Mouse (Mus musculus) embryonic facial prominence, embryonic 14.5 days (tissue): ENCODE measurements around the gene Dock4. TPM values are rescaled to one million over a fixed set of nuclear protein-coding genes. Genes with fewer than 3 reads are reported as not detected.
A peak's percentile ranks its signal among the peaks of the same experiment; 100 is the strongest.

Experiments
- ATAC-seq: fragments of 200-750 bp; cut with Nextera tagmentation; 2 replicates; pipeline ENCODE4 v1.8.0; 2017; ENCODE audit warnings: low read depth, moderate number of reproducible peaks, moderate TSS enrichment
- DNase-seq: peaks from one replicate; pipeline ENCODE4 v3.0.0-alpha.2; 2015; ENCODE audit warnings: low spot score
- H3K27ac ChIP-seq: fragments of 300-500 bp; sonication (generic); replicated peaks from 2 replicates; pipeline ENCODE4 v1.5.1; 2014; ENCODE audit warnings: low read depth, mild to moderate bottlenecking, low read length, moderate library complexity
- H3K27me3 ChIP-seq: fragments of 300-500 bp; sonication (generic); replicated peaks from 2 replicates; pipeline ENCODE4 v1.6.1; 2014; ENCODE audit warnings: low read length; ENCODE audit not compliant: control insufficient read depth, insufficient read depth
- H3K36me3 ChIP-seq: fragments of 300-500 bp; sonication (generic); 2 replicates; pipeline ENCODE4 v1.6.1; 2014; ENCODE audit warnings: low read length, mixed read lengths; ENCODE audit not compliant: control insufficient read depth, insufficient read depth
- H3K4me1 ChIP-seq: fragments of 300-500 bp; sonication (generic); 2 replicates; pipeline ENCODE4 v1.6.1; 2014; ENCODE audit warnings: antibody characterized with exemption, low read length; ENCODE audit not compliant: control insufficient read depth, insufficient read depth
- H3K4me2 ChIP-seq: fragments of 300-500 bp; sonication (generic); 2 replicates; pipeline ENCODE4 v1.6.1; 2014; ENCODE audit warnings: low read depth, mild to moderate bottlenecking, low read length, moderate library complexity, mixed read lengths
- H3K4me3 ChIP-seq: fragments of 300-500 bp; sonication (generic); 2 replicates; pipeline ENCODE4 v1.5.1; 2014; ENCODE audit warnings: low read depth, mild to moderate bottlenecking, low read length
- H3K9ac ChIP-seq: fragments of 300-500 bp; sonication (generic); 2 replicates; pipeline ENCODE4 v1.6.1; 2014; ENCODE audit warnings: low read depth, mild to moderate bottlenecking, low read length, moderate library complexity, mixed read lengths
- H3K9me3 ChIP-seq: fragments of 300-500 bp; sonication (generic); 2 replicates; pipeline ENCODE4 v1.6.1; 2016; ENCODE audit warnings: low read length; ENCODE audit not compliant: control insufficient read depth
- WGBS: fragments of 180-500 bp; shearing (Covaris S2); extraction: QIAGEN DNeasy Blood & Tissue Kit; methylation state at CpG from one replicate; pipeline ENCODE4 v1.1.7; 2014; 5-methylcytosine and 5-hydroxymethylcytosine counted together
- polyA plus RNA-seq: library from polyadenylated mRNA; unstranded; fragments of >200 nt; fragmentation: Nextera tagmentation; extraction: Ambion mirVana; gene quantifications from 2 replicates; pipeline ENCODE4 v1.2.1, GENCODE M21; 2014

Gene Dock4
- polyA plus RNA-seq, 1 experiment from 2014 or later = 9.2 TPM

DNA sequence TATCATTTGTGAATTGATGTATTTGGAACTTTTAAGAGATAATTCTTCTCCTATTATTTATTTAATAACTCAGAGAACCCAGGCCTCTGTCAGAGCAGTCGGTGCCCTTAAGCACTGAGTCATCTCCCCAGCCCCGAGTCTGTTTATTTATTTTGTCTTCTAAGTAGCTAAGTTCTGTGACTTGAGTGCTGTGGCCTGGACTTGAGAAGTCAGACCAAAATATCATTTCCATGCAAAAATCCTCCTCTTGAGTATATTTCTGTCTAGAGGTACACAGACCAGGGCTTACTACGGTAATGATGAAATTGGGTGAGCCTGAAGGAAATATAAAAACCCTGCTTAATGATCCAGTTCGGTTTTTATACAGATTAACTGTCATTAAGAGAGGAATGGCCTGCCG, 52.1 kb downstream of the Dock4 start:
- H3K9ac ChIP-seq = no peak overlapping the region
- H3K36me3 ChIP-seq = no peaks in the 10 kb centered on the region
- H3K27me3 ChIP-seq = no peaks in the 10 kb centered on the region
- WGBS = 55% methylated on average over 5 of the region's 5 CpGs
- DNase-seq = no peak
- no peak for ATAC-seq
- H3K9me3 ChIP-seq = no peaks in the 10 kb centered on the region
- peaks cover 17% of the 10 kb centered on the region; the same call in 1 of the 2 replicates for H3K4me1 ChIP-seq
- no peak overlapping the region for H3K27ac ChIP-seq
- H3K4me3 ChIP-seq = no peak overlapping the region
- H3K4me2 ChIP-seq = no peak overlapping the region

DNA sequence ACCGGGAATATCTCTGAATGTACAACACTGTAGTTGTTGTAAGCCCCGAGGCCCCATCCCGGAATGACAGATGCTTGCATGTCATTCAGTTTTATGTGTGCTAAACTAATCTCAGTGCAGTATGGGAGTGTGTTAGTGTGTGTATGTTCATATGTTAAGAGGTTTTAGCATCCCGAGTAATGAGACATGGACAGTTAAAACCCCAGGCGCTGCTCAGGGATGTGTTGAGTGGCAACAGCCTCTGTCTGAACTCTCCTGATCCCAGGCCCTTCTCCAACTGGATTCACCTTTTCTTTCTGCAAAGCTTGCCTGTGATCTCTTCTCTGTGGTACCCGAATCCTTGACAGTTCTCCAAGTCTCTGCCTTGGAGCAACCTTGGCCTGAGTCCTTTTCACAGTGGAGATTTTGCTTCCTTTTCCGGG, 52.5 kb downstream of the Dock4 start:
- Histone ChIP-seq H3K9me3 (no peaks in the 10 kb centered on the region), H3K27ac (no peak overlapping the region), H3K36me3 (no peaks in the 10 kb centered on the region), H3K4me2 (no peak overlapping the region), H3K4me3 (no peak overlapping the region), H3K4me1 (peaks cover 18% of the 10 kb centered on the region; the same call in 1 of the 2 replicates), H3K9ac (no peak overlapping the region), H3K27me3 (no peaks in the 10 kb centered on the region)
- ATAC-seq (no peak), DNase-seq (no peak)
- WGBS = 74% methylated on average over 7 of the region's 7 CpGs

DNA sequence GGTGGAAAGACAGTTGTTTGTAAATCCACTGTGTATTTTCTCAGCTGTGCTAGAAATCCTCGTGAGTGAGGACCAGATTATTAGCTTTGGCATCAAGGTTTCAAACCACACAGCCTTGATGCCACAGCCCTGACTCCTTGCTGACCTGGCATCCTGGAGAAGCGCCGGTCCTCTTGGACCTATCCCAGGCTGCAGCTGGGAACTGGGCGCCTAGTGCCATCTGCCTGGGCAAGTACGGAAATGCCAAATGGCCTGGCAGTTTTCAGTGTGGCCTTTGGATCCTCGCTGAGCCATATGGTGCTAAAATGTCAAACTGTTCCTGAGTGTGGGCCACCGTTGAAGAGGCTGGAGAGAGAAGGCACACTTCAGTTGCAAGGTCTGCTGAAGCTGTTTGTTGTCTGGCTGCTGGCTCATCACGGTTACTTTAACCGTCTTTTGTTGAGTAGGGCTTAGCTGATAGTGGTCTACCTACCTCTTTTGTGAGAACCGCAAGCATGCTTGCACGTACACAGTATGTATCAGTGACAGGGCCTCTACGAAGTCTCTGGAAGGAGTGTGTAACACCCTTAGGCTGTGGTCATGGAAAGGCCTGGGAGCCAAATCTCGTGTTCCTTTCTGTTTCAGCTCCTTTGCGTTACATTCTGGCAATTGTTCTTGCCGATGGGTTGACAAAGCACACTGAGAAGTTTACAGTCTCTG, 53.3 kb downstream of the Dock4 start:
- no peaks in the 10 kb centered on the region for H3K27me3 ChIP-seq
- no peak overlapping the region for H3K4me2 ChIP-seq
- WGBS = 59% methylated on average over 15 of the region's 15 CpGs

DNA sequence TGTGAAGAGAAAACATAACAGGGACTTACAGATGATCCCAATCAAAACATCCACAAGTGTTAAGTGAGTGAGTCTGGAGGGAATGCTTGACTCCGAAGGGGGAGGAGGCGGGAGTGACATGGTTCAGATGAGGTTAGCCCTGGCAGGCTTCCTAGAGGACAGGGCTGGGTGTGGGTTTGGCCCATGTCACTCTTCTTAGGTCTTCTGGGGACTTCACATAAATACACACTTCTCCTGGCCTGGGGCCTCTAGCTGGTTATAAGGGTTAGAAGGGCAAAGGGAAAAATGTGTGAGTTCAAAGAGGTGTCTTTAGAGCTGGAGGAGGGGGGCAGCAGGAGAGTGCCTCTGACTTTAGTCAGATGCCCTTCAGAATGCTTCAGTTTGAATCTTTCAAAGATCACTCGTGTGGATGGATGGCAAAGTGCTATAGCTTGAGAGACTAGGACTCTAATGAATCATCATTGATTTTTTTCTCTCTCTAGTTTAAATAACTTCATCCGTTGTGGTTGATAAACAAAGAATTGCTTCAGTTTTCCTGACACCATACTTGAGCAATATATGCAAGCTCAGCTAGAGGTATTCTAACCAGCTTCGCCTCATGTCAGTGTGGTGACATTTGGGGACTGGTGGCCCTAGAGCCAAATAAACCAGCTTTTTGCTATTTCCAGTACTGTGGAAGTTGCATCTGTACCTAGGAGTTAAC, 54.0 kb downstream of the Dock4 start:
- Histone ChIP-seq H3K27me3 (no peaks in the 10 kb centered on the region), H3K4me1 (peaks cover 26% of the 10 kb centered on the region; the same call in 1 of the 2 replicates), H3K4me2 (no peak overlapping the region), H3K9me3 (no peaks in the 10 kb centered on the region), H3K36me3 (no peaks in the 10 kb centered on the region), H3K27ac (no peak overlapping the region), H3K4me3 (no peak overlapping the region), H3K9ac (no peak overlapping the region)
- ATAC-seq (peak; percentile 67; the same call in 1 of the 2 replicates), DNase-seq (peak; percentile 47)
- WGBS = 45% methylated on average over 5 of the region's 5 CpGs

More for the DNA sequence above, 53.3 kb downstream of the Dock4 start:
- DNase-seq = no peak
- H3K36me3 ChIP-seq = no peaks in the 10 kb centered on the region
- no peak overlapping the region for H3K27ac ChIP-seq
- no peaks in the 10 kb centered on the region for H3K9me3 ChIP-seq
- H3K4me1 ChIP-seq = peaks cover 21% of the 10 kb centered on the region; the same call in 1 of the 2 replicates
- no peak overlapping the region for H3K9ac ChIP-seq
- peak; percentile 37; the same call in 1 of the 2 replicates for ATAC-seq
- no peak overlapping the region for H3K4me3 ChIP-seq

DNA sequence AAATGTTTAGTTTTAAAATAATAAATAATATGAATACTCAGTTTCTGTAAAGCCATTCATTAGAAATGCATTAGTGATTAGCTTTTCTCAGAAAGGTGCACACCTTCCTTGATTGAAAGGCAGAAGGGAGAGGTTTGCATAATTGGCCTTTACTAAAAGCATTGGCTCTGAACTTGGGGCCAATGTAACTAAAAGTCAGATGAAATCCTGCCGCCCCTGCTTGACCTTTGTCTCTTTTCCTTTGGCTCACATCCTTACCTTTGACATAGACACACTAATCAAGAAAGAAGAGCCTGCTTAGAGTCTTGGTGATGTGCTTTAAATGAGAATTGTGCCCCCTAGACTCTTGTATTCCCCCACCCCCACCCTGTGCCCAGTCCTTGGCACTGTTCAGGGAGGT, 55.4 kb downstream of the Dock4 start:
- no peaks in the 10 kb centered on the region for H3K27me3 ChIP-seq
- H3K9ac ChIP-seq = no peak overlapping the region
- no peak for ATAC-seq
- 70% methylated on average over 1 of the region's 1 CpGs for WGBS
- no peak overlapping the region for H3K27ac ChIP-seq
- H3K4me3 ChIP-seq = no peak overlapping the region
- H3K4me2 ChIP-seq = no peak overlapping the region
- no peaks in the 10 kb centered on the region for H3K9me3 ChIP-seq
- DNase-seq = no peak
- H3K36me3 ChIP-seq = no peaks in the 10 kb centered on the region
- H3K4me1 ChIP-seq = peaks cover 29% of the 10 kb centered on the region

DNA sequence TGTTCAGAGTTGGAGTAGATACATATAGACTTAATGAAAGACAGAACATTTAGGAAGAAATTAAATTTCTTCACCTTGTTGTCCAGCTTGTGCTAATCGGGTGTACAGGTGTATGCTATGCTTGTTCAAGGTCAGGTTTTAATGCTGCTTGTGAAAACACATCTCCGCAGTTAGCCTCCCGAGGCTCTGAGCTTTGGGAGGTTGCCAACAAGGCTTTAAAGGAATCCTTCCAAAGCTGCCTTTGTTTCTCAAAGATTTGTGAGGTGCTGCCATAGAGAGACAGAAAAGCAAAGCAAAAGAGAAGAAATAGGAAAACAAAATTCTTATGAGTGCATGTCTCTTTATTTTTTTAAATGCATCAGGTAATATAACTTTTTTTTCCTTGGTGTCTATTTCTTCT, 57.8 kb downstream of the Dock4 start:
- Histone ChIP-seq H3K4me2 (no peak overlapping the region), H3K36me3 (no peaks in the 10 kb centered on the region), H3K27me3 (no peaks in the 10 kb centered on the region), H3K9ac (no peak overlapping the region), H3K4me3 (no peak overlapping the region), H3K4me1 (peaks cover 26% of the 10 kb centered on the region), H3K27ac (no peak overlapping the region), H3K9me3 (no peaks in the 10 kb centered on the region)
- ATAC-seq (no peak), DNase-seq (peak; percentile 56)
- WGBS = 42% methylated on average over 3 of the region's 3 CpGs

DNA sequence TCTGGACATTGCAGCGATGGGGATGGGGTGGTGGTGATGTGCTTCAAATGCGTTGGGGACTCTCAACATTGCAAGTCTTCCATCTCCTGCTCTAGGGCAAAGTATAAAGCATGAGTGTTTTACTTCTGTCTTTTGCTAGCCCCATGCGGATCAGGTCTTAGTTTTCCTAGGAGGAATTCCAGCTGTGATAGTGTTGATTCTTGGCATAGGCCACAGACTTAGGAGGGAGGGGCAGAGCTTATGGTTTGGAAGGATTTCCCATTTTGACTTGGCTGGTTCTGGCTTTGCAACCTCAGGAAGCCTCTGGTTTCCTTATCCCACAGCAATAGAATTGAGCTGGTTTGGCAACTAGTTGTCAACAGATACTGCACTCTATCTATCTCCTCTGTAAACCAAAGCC, 58.9 kb downstream of the Dock4 start:
- H3K9ac ChIP-seq = no peak overlapping the region
- peak; percentile 44 for ATAC-seq
- WGBS = 79% methylated on average over 3 of the region's 3 CpGs
- no peak overlapping the region for H3K4me3 ChIP-seq
- DNase-seq = peak; percentile 70
- H3K27me3 ChIP-seq = no peaks in the 10 kb centered on the region
- H3K4me2 ChIP-seq = no peak overlapping the region
- no peak overlapping the region for H3K27ac ChIP-seq
- H3K9me3 ChIP-seq = no peaks in the 10 kb centered on the region
- H3K4me1 ChIP-seq = peaks cover 15% of the 10 kb centered on the region
- no peaks in the 10 kb centered on the region for H3K36me3 ChIP-seq

DNA sequence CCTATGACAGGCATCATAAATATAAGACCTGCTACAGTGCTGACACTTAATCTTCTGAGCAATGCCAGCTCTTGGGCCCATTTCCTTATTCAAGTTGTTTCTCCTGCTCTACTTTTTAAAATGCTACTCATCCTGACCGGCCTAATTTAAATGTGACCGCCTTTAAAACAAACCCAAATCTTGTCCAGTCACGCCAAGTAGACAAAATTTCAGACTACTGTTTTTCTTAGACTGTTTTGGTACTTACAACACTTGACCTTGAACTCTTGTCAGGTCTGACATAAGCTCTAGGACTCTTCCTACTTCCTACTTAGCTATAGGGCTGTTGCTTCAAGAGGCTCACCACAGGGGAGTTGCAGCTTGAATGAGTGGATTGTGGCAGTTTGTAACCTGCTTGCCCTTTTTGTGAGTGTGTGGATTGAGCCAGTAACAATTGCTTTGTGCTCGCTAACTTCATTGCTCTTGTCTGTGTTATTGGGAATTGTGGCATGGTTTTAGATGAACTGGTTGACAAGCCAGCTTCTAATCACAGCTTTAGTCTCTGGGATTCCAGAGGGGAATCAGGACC, 62.2 kb downstream of the Dock4 start:
- DNase-seq (peak; percentile 41), ATAC-seq (no peak)
- Histone ChIP-seq H3K9ac (no peak overlapping the region), H3K27ac (no peak overlapping the region; the same call in 1 of the 2 replicates), H3K27me3 (no peaks in the 10 kb centered on the region), H3K36me3 (no peaks in the 10 kb centered on the region), H3K4me2 (no peak overlapping the region; the same call in 1 of the 2 replicates), H3K4me1 (peaks cover 12% of the 10 kb centered on the region), H3K4me3 (no peak overlapping the region), H3K9me3 (no peaks in the 10 kb centered on the region)
- 67% methylated on average over 4 of the region's 4 CpGs for WGBS
